Mouse (Mus musculus): ENCODE results near the gene Defa2. TPM values are rescaled to one million over a fixed set of nuclear protein-coding genes. Genes with fewer than 3 reads are reported as not detected.
"Not testable (repeated sequence)": the region's sequence is repeated elsewhere in the genome, so short reads cannot be mapped to it uniquely, and the experiment has no call there.

Gene Defa2
- total RNA-seq (2012; rRNA removed) = not detected in 2 replicates

DNA sequence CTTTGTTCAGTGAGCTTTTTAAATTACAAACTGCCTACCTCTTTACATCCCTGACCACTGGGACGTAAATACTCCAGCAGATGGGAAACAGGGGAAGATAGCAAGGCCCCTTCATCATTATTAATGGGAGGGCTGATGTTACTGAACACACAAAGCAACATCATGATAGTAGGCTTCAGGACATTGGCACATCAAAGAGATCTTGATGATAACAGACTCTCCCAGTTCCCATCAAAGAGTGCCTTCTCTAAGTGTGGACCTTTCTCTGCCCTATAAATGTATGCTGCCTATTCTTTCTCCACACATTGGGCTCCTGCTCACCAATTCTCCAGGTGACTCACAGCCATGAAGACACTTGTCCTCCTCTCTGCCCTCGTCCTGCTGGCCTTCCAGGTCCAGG, at the start of gene Defa2:
Defa2 (plus strand) TSS at position 301 of the 400 bp plus-strand sequence.
- in situ Hi-C loops (cut with MboI; ENCODE audit: low sequenced_read_pairs in 2 of 2, unreplicated experiment in 2 of 2); H3K36me3 ChIP-seq (ENCODE audit: control insufficient read depth, insufficient read depth, low read length, poor library complexity, severe bottlenecking); H3K9ac ChIP-seq (ENCODE audit: insufficient read depth, low read depth, low read length, poor library complexity, severe bottlenecking); H3K9me3 ChIP-seq (ENCODE audit: control insufficient read depth, insufficient read depth, low read depth, low read length); DNase-seq (ENCODE audit: low read depth, low spot score); H3K27ac ChIP-seq (ENCODE audit: insufficient read depth, low read depth, low read length, poor library complexity, severe bottlenecking); H3K4me1 ChIP-seq (ENCODE audit: control insufficient read depth in 2 of 2, insufficient read depth in 2 of 2, low read length in 2 of 2, poor library complexity in 1 of 2); H3K4me3 ChIP-seq (ENCODE audit: insufficient read depth in 1 of 2, low read depth in 1 of 2, low read length in 2 of 2, poor library complexity in 1 of 2, severe bottlenecking in 1 of 2): not testable (repeated sequence)

DNA sequence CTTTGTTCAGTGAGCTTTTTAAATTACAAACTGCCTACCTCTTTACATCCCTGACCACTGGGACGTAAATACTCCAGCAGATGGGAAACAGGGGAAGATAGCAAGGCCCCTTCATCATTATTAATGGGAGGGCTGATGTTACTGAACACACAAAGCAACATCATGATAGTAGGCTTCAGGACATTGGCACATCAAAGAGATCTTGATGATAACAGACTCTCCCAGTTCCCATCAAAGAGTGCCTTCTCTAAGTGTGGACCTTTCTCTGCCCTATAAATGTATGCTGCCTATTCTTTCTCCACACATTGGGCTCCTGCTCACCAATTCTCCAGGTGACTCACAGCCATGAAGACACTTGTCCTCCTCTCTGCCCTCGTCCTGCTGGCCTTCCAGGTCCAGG, 13.2 kb downstream of the Defa2 start, which contains the start of gene Defa33:
Defa33 (plus strand) TSS at position 301 of the 400 bp plus-strand sequence.
- H3K9ac ChIP-seq (ENCODE audit: insufficient read depth, low read depth, low read length, poor library complexity, severe bottlenecking); H3K36me3 ChIP-seq (ENCODE audit: control insufficient read depth, insufficient read depth, low read length, poor library complexity, severe bottlenecking); H3K27ac ChIP-seq (ENCODE audit: insufficient read depth, low read depth, low read length, poor library complexity, severe bottlenecking); in situ Hi-C loops (cut with MboI; ENCODE audit: low sequenced_read_pairs in 2 of 2, unreplicated experiment in 2 of 2); H3K4me3 ChIP-seq (ENCODE audit: insufficient read depth in 1 of 2, low read depth in 1 of 2, low read length in 2 of 2, poor library complexity in 1 of 2, severe bottlenecking in 1 of 2); H3K9me3 ChIP-seq (ENCODE audit: control insufficient read depth, insufficient read depth, low read depth, low read length); DNase-seq (ENCODE audit: low read depth, low spot score); H3K4me1 ChIP-seq (ENCODE audit: control insufficient read depth in 2 of 2, insufficient read depth in 2 of 2, low read length in 2 of 2, poor library complexity in 1 of 2): not testable (repeated sequence)

DNA sequence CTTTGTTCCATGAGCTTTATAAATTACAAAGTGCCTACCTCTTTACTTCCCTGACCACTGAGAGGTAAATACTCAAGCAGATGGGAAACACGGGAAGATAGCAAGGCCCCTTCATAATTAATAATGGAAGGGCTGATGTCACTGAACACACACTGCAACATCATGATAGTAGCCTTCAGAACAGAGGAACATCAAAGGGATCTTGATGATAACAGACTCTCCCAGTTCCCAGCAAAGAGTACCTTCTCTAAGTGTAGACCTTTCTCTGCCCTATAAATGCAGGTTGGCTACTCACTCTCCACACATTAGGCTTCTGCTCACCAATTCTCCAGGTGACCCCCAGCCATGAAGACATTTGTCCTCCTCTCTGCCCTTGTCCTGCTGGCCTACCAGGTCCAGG, 48.8 kb downstream of the Defa2 start, which contains the start of gene Defa36:
Defa36 (plus strand) TSS at position 301 of the 400 bp plus-strand sequence.
- H3K36me3 ChIP-seq (ENCODE audit: control insufficient read depth, insufficient read depth, low read length, poor library complexity, severe bottlenecking); H3K27ac ChIP-seq (ENCODE audit: insufficient read depth, low read depth, low read length, poor library complexity, severe bottlenecking); H3K9me3 ChIP-seq (ENCODE audit: control insufficient read depth, insufficient read depth, low read depth, low read length); H3K9ac ChIP-seq (ENCODE audit: insufficient read depth, low read depth, low read length, poor library complexity, severe bottlenecking); H3K4me1 ChIP-seq (ENCODE audit: control insufficient read depth in 2 of 2, insufficient read depth in 2 of 2, low read length in 2 of 2, poor library complexity in 1 of 2); in situ Hi-C loops (cut with MboI; ENCODE audit: low sequenced_read_pairs in 2 of 2, unreplicated experiment in 2 of 2); DNase-seq (ENCODE audit: low read depth, low spot score); H3K4me3 ChIP-seq (ENCODE audit: insufficient read depth in 1 of 2, low read depth in 1 of 2, low read length in 2 of 2, poor library complexity in 1 of 2, severe bottlenecking in 1 of 2): not testable (repeated sequence)

Other genes starting within 250 kb of the Defa2 start
- 1.2 TPM in 1 of 2 replicates, not detected in the other for gene Defa30, start 243.9 kb upstream of the Defa2 start, total RNA-seq (2012; rRNA removed)
- not detected in 2 replicates for gene Defa22, start 216.2 kb upstream of the Defa2 start, total RNA-seq (2012; rRNA removed)
- 1.3 and 1.5 TPM in 2 replicates for gene Defa31, start 186.9 kb upstream of the Defa2 start, total RNA-seq (2012; rRNA removed)
- not detected in 2 replicates for gene Gm15293, start 177.0 kb upstream of the Defa2 start, total RNA-seq (2012; rRNA removed)
- gene Gm15292, start 128.8 kb upstream of the Defa2 start, total RNA-seq (2012; rRNA removed) = not detected in 2 replicates
- not detected in 2 replicates for gene Defa27, start 63.0 kb upstream of the Defa2 start, total RNA-seq (2012; rRNA removed)
- not detected in 2 replicates for gene Defa29, start 51.5 kb upstream of the Defa2 start, total RNA-seq (2012; rRNA removed)
- gene Defa33, start 13.3 kb downstream of the Defa2 start, total RNA-seq (2012; rRNA removed) = not detected in 2 replicates
- not detected in 2 replicates for gene Defa36, start 48.9 kb downstream of the Defa2 start, total RNA-seq (2012; rRNA removed)
- gene Gm7849, start 78.0 kb downstream of the Defa2 start, total RNA-seq (2012; rRNA removed) = not detected in 2 replicates
- not detected in 2 replicates for gene Defa20, start 130.7 kb downstream of the Defa2 start, total RNA-seq (2012; rRNA removed)
- not detected in 2 replicates for gene Defa32, start 150.5 kb downstream of the Defa2 start, total RNA-seq (2012; rRNA removed)
- not detected in 2 replicates for gene Defa37, start 186.9 kb downstream of the Defa2 start, total RNA-seq (2012; rRNA removed)
- not detected in 2 replicates for gene Defa28, start 204.5 kb downstream of the Defa2 start, total RNA-seq (2012; rRNA removed)
- gene Gm7861, start 216.0 kb downstream of the Defa2 start, total RNA-seq (2012; rRNA removed) = not detected in 2 replicates
- not detected in 2 replicates for gene Defa26, start 239.7 kb downstream of the Defa2 start, total RNA-seq (2012; rRNA removed)